Mouse (Mus musculus) kidney, postnatal 4 days (tissue): ENCODE measurements around the gene Dnase1l2.
"Not testable (repeated sequence)": the region's sequence is repeated elsewhere in the genome, so short reads cannot be mapped to it uniquely, and the experiment has no call there.

Experiments used
- DNase-seq, 2 experiments: peaks; one replicate each; pipeline ENCODE4 v3.0.0; 2021; ENCODE audit warnings: mixed read lengths in 2 of 2

The Dnase1l2 gene

GRCm38 (mm10) chr17:24470701-24471527, 28.0 kb upstream of the Dnase1l2 start:
- no peak for DNase-seq

- peak; percentile 98 to 99 for DNase-seq
Measured at GRCm38 (mm10) chr17:24469910-24470602, 27.2 kb upstream of the Dnase1l2 start, which contains the start of the genes E4f1 and Pgp. E4f1 (minus strand) TSS chr17:24470313. Pgp (plus strand) TSS chr17:24470392.

GRCm38 (mm10) chr17:24469336-24469909, 26.5 kb upstream of the Dnase1l2 start:
- DNase-seq: no peak

DNA sequence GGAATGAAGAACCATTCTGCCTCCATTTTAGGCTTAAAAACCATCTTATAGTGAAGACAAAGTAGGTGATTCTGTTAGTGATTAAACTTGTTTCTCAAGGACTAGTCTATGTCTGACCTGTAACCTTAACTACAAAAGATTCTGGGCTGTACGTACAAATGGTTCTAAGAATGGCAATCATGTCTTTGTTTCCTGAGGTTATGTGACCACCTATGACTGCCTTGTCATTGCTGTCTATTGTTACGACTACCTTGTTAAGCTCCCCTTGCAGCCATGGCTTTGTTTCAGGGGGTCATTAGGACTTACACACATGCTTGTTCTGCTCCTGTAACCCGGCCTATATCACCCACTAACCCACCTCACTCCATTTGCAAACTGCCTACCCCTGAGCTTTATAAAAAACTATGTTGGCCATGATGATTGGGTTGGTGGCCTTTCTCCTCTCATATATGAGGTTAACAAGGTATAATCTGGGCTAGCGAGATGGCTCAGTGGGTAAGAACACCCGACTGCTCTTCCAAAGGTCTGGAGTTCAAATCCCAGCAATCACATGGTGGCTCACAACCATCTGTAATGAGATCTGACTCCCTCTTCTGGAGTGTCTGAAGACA, 25.8 kb upstream of the Dnase1l2 start:
- no peak for DNase-seq

DNA sequence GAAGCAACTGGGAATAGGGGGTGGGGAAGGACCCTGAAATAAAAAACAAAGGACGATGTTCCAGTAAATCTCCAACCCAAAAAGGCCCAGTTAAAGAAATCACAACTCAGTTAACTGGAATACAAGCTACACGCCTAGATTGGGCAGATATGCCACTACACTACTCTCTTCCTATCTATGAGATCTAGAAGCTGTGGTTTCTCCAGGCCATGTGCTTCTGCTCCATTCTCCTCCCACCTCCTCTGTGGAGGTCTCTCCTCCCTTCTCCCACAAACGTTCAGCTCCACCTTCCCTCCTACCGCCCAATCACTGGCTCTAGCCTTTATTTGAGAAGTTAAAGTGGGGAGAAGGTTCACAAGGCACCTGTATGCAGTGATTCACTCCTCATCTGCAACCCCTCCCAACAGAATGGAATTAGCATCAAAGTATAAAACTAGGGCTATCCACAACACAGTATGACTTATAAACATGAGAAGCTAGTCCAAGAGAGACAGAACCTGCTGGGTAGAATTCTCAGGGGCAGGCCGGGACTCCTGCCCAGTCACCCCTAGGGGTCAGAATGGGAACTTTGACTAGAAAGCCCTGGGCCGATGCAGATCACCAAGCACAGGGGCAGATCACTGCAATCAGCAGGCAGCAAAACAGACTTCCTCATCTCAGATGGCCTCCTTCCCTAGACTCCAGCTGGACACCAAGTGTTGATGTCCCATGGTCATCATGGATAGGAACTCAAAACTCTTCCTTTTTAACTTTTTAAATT, 20.6 kb upstream of the Dnase1l2 start:
- DNase-seq: no peak

- DNase-seq: no peak
Measured at GRCm38 (mm10) chr17:24462932-24463331, 20.0 kb upstream of the Dnase1l2 start.

DNA sequence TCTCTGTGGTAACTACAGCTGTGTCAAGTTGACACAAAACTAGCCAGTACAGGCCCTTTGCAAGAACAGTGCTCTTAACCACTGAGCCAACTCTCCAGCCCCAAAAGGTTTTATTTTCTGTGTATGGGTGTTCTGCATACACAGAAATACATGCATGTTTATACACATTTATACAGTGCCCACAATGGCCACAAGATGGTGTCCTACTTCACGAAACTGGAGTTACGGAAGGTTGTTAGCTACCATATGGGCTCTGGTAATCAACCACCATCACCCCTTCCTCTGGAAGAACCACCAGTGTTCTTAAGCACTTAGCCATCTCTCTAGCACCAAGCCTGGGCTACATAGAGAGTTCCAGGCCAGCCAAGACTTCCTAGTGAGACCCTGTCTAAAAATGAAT, 18.7 kb upstream of the Dnase1l2 start:
- DNase-seq: peak; percentile 42 to 56

DNA sequence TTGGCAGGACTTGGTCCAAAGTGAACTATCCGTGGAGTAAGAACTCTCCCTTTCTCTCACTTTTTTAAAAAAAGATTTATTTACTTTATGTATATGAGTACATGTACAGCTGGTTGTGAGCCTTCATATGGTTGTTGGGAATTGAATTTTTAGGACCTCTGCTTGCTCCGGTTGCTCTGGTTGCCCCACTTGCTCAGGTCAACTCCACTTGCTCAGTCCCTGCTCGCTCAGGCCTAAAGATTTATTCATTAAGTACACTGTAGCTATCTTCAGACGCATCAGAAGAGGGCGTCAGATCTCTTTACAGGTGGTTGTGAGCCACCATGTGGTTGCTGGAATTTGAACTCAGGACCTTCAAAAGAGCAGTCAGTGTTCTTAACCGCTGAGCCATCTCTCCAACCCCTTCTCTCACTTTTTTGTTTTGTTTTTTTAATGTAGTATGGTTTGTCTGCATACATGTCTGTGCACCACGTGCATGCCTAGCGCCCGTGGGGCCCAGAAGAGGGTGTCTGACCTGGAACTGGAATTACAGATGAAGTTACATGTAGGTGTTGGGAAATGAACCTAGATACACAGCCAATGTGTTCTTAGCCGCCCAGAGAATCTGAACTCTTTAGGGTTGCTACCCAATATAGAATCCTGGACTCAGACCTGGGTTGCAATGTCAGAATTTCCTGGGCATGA, 12.8 kb upstream of the Dnase1l2 start:
- not testable (repeated sequence) for DNase-seq

DNA sequence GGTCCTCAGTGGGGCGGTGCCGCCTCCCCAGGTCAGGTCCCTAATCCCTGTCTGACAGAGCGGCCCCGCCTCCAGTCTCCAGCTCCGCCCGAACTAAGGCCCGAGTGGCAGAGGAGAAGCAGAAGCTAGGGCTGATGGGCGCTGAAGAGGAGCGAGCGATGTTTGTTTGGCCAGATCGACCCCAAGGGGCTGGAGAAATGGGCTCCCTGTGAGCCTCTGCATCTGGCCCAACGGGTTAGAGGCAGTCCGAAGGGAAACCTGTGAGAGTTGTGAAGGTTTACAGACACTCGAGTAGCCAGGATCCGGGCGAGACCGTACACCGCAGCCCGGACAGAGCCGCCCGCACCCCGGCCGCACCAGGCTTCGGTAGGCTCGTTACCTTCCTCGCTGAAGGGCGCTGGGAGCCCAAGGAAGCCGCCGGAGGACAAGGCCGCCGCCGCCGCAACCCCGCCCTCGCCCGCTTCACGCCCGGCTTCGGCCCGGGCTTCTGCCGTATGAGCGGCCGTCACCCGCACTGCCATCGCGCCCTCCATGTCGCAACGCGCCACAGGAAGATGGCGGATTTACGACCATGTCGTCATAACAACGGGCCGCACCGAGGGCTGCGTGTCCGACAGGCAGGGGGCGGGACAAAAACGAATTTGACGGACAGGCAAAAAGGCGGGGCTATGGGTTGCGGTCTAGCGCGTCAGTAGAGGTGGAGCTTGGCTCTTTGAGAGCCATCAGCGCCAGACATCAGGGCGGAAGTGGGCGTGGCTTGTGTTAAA, 12.0 kb upstream of the Dnase1l2 start:
- peak; percentile 100 for DNase-seq

DNA sequence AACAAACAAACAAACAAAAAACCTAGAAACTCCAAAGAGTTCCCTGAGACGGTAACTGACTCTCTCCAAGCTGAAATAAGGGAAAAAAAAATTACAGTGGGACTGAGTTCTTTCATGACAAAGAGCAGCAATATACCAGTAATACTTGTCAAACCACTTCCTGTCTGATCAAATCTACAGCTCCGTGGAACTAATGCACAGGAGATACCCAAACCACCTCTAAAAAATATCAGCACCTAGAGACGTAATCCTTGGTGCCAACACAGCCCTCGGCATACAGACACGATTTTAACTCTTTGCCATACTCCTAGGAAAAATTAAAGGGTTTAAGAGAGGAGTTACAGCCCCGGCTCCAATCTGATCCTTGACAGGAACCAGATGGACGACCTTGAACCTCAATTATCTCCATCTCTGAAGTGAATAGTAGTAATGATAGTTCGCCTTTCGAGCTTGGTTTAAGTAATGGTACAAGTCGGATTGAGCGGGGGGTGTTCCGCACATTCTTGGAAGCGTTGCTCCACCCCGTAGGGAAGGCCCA, 11.4 kb upstream of the Dnase1l2 start:
- no peak for DNase-seq

GRCm38 (mm10) chr17:24453372-24453771, 10.5 kb upstream of the Dnase1l2 start:
- DNase-seq: no peak

GRCm38 (mm10) chr17:24451220-24451619, 8.3 kb upstream of the Dnase1l2 start:
- no peak for DNase-seq

- no peak for DNase-seq
Measured at GRCm38 (mm10) chr17:24449507-24449906, 6.6 kb upstream of the Dnase1l2 start.

GRCm38 (mm10) chr17:24446590-24446989, 3.7 kb upstream of the Dnase1l2 start:
- no peak for DNase-seq

GRCm38 (mm10) chr17:24443409-24443808, 504 bp upstream of the Dnase1l2 start:
- peak in 1 of 2 experiments; percentile 46 for DNase-seq

DNA sequence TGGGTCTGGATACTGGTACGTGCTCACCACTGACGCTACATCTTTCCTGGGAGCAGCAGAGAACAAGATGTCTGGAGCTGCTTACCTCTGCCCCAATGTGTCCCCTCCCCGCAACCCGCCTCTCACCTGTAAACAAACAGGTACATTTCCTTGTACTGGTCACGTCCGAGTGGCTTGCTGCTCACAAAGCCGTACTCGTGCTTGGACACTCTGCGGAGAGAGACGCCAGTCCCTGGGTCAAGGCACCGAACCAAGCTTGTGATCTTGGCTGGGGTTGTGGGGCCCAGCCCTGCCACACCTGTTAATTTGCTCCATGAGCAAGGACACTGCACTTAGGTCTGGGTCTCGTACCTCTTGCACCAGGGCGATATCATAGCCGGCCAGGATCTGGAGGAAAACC, 798 bp downstream of the Dnase1l2 start:
- peak in 1 of 2 experiments; percentile 22 for DNase-seq

DNA sequence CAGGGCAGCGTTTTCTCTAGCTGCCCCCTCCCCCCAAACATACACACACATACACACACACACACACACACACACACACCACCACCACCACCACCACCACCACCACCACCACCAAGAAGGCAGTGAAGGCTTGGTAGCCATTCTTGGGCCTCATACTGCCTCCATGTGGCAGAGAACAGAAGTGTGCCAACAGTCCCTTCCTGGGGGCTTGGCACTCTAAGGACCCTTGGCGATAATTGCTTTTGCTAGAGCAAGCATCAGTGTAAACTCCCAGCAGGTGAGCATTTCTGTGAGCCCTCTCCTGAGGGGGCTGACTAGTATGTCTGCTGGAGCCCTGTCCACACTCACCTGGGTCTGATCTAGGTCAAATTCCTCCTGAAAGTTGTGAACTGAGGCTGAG, 1.8 kb downstream of the Dnase1l2 start:
- DNase-seq: peak; percentile 38 to 45

GRCm38 (mm10) chr17:24440377-24440776, 2.5 kb downstream of the Dnase1l2 start:
- DNase-seq: no peak

DNA sequence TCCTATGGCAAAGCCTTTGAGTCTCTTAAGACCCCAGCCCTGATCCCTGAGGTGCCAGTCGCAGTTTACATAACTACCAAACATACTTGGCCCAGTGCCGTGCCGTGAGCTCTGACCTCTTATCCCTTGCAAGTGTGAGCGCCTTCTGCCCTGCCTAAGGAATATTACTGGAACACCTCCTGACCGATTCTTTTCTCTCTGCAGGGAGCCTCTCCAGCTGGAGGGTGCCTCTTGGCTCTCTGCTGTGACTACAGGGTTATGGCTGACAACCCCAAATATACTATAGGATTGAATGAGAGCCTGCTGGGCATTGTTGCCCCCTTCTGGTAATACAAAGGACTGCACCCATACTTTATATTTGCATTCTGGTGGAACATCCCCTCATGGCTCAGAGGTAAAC, 5.9 kb downstream of the Dnase1l2 start:
- DNase-seq: peak in 1 of 2 experiments; percentile 48

DNA sequence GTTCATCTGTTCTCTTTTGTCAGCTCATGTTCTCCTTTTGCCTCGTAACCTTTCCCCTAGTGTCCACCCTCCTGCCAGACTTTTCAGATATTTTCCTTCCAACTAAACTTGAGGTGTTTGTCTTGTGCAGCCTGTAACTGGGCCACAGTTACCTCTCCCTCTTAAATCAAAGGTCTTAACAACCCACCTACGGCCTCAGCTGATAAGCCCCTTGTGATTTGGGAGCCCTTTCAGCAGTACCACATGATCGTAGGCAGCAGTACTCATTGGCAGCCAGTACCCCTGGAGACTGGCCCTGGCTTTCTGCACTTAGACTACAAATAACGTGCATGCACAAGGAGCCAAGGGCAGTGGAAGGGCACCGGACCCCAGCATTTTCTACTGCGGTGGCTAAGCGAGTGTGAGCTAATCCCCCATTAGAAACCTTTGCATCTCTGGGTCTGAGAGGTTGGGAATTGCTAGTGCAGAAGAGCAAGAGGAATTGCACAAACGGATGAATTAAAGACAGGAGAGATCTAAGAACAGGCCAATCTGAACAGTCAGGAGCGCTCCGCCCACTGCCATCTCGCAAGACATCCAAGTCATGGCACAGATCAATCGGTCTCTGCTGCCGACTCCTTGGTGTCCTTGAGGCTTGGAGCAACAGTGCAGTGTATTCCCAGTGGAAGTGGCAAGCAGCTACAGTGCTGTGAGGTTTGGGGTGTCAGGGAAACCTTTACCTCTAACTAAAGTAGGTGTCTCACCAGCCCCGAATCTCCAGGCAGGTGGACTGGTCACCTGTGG, 13.5 kb downstream of the Dnase1l2 start:
- DNase-seq: no peak
